Mouse (Mus musculus): Measurements from ENCODE around the gene Rmi1.

GRCm38 (mm10) chr13:58352996-58353395 is 49.1 kb upstream of the Rmi1 start:
- TF ChIP-seq POLR2A (IDR thresholded peaks at IDR 0.05; ENCODE audit: insufficient read length, low read depth) (no peak), REST (IDR thresholded peaks at IDR 0.05; ENCODE audit: insufficient read depth, insufficient read length) (no peak), TCF3 (IDR thresholded peaks at IDR 0.05; ENCODE audit: insufficient read length, low read depth) (no peak), TCF12 (IDR thresholded peaks at IDR 0.05; ENCODE audit: insufficient read depth, poor library complexity, severe bottlenecking) (no peak), MAX (IDR thresholded peaks at IDR 0.05; ENCODE audit: low read depth) (no peak)

Measured in myocyte (in vitro differentiated cells).